Mouse (Mus musculus) stomach, embryonic 15.5 days (tissue): ENCODE measurements around the gene Ppp5c. TPM values are rescaled to one million over a fixed set of nuclear protein-coding genes. Genes with fewer than 3 reads are reported as not detected.

Experiments
- ATAC-seq: fragments of 200-750 bp; cut with Nextera tagmentation; 2 replicates; pipeline ENCODE4 v1.8.0; 2017; ENCODE audit warnings: low read depth, moderate number of reproducible peaks, moderate TSS enrichment; ENCODE audit not compliant: insufficient read depth, low FRiP score
- H3K27ac ChIP-seq: fragments of 300-500 bp; sonication (generic); 2 replicates; pipeline ENCODE4 v1.5.1; 2015; ENCODE audit warnings: mild to moderate bottlenecking, inconsistent platforms
- H3K27me3 ChIP-seq: fragments of 300-500 bp; sonication (generic); replicated peaks from 2 replicates; pipeline ENCODE4 v1.6.1; 2015; ENCODE audit warnings: inconsistent platforms
- H3K36me3 ChIP-seq: fragments of 300-500 bp; sonication (generic); 2 replicates; pipeline ENCODE4 v1.6.1; 2015; ENCODE audit warnings: inconsistent platforms
- H3K4me1 ChIP-seq: fragments of 300-500 bp; sonication (generic); 2 replicates; pipeline ENCODE4 v1.6.1; 2015; ENCODE audit warnings: inconsistent platforms
- H3K4me2 ChIP-seq: fragments of 300-500 bp; sonication (generic); 2 replicates; pipeline ENCODE4 v1.6.1; 2015; ENCODE audit warnings: mild to moderate bottlenecking, inconsistent platforms
- H3K4me3 ChIP-seq: fragments of 300-500 bp; sonication (generic); replicated peaks from 2 replicates; pipeline ENCODE4 v1.5.1; 2015; ENCODE audit warnings: inconsistent platforms
- H3K9ac ChIP-seq: fragments of 300-500 bp; sonication (generic); 2 replicates; pipeline ENCODE4 v1.6.1; 2015; ENCODE audit warnings: inconsistent platforms
- H3K9me3 ChIP-seq: fragments of 300-500 bp; sonication (generic); 2 replicates; pipeline ENCODE4 v1.6.1; 2016; ENCODE audit warnings: inconsistent platforms
- WGBS: fragments of 180-500 bp; shearing (Covaris S2); methylation state at CpG from one replicate; pipeline ENCODE4 v1.1.7; 2015; 5-methylcytosine and 5-hydroxymethylcytosine counted together
- polyA plus RNA-seq: library from polyadenylated mRNA; unstranded; fragments of >200 nt; fragmentation: Nextera tagmentation; extraction: Ambion mirVana; gene quantifications from 2 replicates; pipeline ENCODE4 v1.2.1, GENCODE M21; 2015

The Ppp5c gene
- polyA plus RNA-seq, 1 experiment from 2014 or later, result 92.9 TPM

DNA sequence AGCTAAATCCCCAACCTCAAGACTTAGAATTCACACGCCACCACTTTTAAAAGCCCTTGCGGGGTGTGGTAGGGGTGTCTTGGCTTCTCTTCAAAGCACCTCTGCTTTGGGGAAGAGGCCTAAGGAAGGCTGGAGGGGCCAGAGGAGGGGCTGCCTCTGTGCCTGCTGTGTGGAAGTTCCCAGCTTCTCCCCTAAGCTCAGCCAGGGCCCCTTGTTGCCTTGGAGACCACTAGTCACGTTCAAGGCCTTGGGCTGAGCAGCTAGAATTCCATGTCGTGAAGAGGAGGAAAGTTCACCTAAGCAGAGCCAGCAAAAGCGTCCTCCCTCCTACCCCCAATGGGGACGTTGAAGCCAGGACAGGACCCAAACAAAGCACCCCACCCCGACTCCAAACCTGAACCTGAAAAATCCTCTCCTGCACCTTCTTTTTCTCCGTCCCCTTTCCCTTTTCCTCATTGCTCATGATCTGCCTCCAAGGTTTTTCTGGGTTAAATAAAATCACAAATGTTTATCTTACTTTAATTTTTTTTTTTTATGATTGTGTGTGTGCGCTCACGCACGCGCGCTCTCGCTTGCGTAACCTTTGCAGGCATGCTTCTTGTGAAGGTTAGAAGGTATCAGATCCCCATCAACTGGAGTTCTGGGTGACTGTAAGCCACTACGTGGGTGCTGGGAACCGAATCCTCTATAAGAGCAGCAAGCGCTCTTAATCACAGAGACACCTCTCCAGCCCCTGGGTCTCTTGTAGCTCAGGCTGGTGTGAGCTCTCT lies 35.9 kb downstream of the Ppp5c start:
- no peaks in the 10 kb centered on the region for H3K27me3 ChIP-seq
- 28% methylated on average over 18 of the region's 18 CpGs for WGBS
- H3K4me3 ChIP-seq, result 0 out of 2 replicates have a peak overlapping the region, but pooled peaks have one; percentile 6
- H3K9ac ChIP-seq, result no peak overlapping the region
- H3K9me3 ChIP-seq, result no peaks in the 10 kb centered on the region
- ATAC-seq, result peak; percentile 77
- H3K27ac ChIP-seq, result peak overlapping the region; percentile 93
- H3K36me3 ChIP-seq, result no peaks in the 10 kb centered on the region; the same call in 1 of the 2 replicates
- H3K4me2 ChIP-seq, result peak overlapping the region; percentile 39
- H3K4me1 ChIP-seq, result peaks cover 47% of the 10 kb centered on the region

- H3K4me3 ChIP-seq, result no peak overlapping the region
- ATAC-seq, result no peak
Observed at GRCm38 (mm10) chr7:16990006-16990744, 37.5 kb downstream of the Ppp5c start.

DNA sequence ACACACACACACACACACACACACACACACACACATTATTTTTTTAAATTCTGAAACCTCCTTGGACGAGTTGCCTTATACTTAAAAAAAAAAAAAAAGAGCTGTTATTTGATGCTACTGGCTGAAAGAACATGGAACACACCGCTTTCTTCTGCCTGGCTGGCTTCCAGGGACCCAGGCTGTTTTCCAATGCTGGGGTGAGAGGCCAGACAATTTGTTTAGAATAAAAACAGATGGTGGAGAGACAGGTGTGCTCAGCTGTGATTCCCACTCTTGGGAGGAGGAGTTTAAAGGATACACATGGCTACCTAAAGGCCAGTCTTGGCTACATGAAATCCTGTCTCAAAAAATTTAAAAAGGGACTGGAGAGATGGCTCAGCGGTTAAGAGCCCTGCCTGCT lies 39.3 kb downstream of the Ppp5c start:
- 32% methylated on average over 3 of the region's 3 CpGs for WGBS
- H3K4me3 ChIP-seq, result no peak overlapping the region
- peak overlapping the region; percentile 54 for H3K27ac ChIP-seq
- H3K9ac ChIP-seq, result no peak overlapping the region
- no peaks in the 10 kb centered on the region for H3K36me3 ChIP-seq
- H3K9me3 ChIP-seq, result no peaks in the 10 kb centered on the region
- no peak for ATAC-seq
- H3K4me1 ChIP-seq, result peaks cover 29% of the 10 kb centered on the region
- no peak overlapping the region for H3K4me2 ChIP-seq
- no peaks in the 10 kb centered on the region for H3K27me3 ChIP-seq

More at GRCm38 (mm10) chr7:16990006-16990744, 37.5 kb downstream of the Ppp5c start:
- Histone ChIP-seq H3K4me2 (peak overlapping the region; percentile 30), H3K27me3 (no peaks in the 10 kb centered on the region), H3K4me1 (peaks cover 33% of the 10 kb centered on the region), H3K27ac (peak overlapping the region; percentile 93), H3K9ac (no peak overlapping the region), H3K9me3 (no peaks in the 10 kb centered on the region), H3K36me3 (no peaks in the 10 kb centered on the region; the same call in 1 of the 2 replicates)
- 25% methylated on average over 15 of the region's 15 CpGs for whole genome bisulfite sequencing

GRCm38 (mm10) chr7:16987541-16988149 lies 40.1 kb downstream of the Ppp5c start:
- WGBS, result 33% methylated on average over 7 of the region's 7 CpGs
- Histone ChIP-seq H3K9me3 (no peaks in the 10 kb centered on the region), H3K9ac (no peak overlapping the region), H3K36me3 (no peaks in the 10 kb centered on the region), H3K27ac (peak overlapping the region; percentile 54), H3K4me1 (peaks cover 34% of the 10 kb centered on the region), H3K4me2 (no peak overlapping the region), H3K27me3 (no peaks in the 10 kb centered on the region), H3K4me3 (no peak overlapping the region)
- ATAC-seq, result no peak

DNA sequence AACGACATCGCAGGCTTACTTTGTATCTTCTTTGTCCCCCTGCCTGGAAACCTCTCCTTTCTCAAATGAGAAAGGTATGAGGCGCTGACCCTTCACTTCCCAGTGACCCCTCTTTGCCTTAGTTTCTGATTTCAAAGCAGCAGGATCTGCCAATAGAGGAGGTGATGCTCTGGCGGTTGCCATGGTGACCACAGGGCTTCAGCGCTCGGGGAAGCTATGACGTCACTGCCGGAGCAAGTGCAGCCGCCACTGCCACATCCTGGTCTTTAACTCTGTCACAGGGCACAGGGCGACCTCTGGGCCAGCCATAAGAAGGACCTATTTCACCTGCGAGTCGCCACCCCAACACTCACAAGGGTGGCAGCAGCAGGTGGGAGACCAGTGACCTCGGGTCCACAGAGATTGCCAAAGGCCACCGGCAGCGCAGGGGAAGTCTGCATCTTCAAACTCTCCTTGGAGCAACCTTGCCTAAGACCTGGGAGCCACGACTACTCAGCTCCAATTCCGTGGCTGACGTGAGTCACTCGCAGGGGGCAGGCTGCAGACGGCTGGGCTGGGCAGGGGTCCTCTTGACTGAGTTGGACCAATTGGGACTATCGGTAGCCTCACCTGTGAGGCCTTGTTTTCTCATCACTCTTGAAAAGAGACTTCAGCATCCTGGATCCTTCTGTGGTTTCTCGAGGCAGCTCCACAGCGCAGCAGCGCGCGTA lies 44.7 kb downstream of the Ppp5c start, which contains the start of gene Gm42372:
Gene Gm42372, plus strand, starts transcription at position 228 of the 710 bp plus-strand sequence.
- no peak within 1 kb of the TSS for H3K9ac ChIP-seq
- peaks cover 16% of the 10 kb centered on the region for H3K4me1 ChIP-seq
- no peak for ATAC-seq
- no peaks in the 10 kb centered on the region for H3K27me3 ChIP-seq
- no peaks in the 10 kb centered on the region for H3K9me3 ChIP-seq
- H3K4me3 ChIP-seq, result no peak within 1 kb of the TSS
- H3K36me3 ChIP-seq, result no peaks in the 10 kb centered on the region
- 31% methylated on average over 26 of the region's 26 CpGs for WGBS
- H3K4me2 ChIP-seq, result no peak within 1 kb of the TSS
- no peak within 1 kb of the TSS for H3K27ac ChIP-seq

- no peaks in the 10 kb centered on the region for H3K27me3 ChIP-seq
- H3K4me1 ChIP-seq, result peaks cover 9% of the 10 kb centered on the region; the same call in 1 of the 2 replicates
- H3K4me2 ChIP-seq, result peak overlapping the region; percentile 51
- no peaks in the 10 kb centered on the region for H3K36me3 ChIP-seq
- no peaks in the 10 kb centered on the region for H3K9me3 ChIP-seq
- 1% methylated on average over 11 of the region's 12 CpGs for WGBS
- H3K9ac ChIP-seq, result no peak overlapping the region
- peak overlapping the region; percentile 80 for H3K27ac ChIP-seq
- peak overlapping the region; percentile 28 for H3K4me3 ChIP-seq
- ATAC-seq, result peak; percentile 47; the same call in 1 of the 2 replicates
Observed at GRCm38 (mm10) chr7:16980348-16980747, 47.4 kb downstream of the Ppp5c start.

DNA sequence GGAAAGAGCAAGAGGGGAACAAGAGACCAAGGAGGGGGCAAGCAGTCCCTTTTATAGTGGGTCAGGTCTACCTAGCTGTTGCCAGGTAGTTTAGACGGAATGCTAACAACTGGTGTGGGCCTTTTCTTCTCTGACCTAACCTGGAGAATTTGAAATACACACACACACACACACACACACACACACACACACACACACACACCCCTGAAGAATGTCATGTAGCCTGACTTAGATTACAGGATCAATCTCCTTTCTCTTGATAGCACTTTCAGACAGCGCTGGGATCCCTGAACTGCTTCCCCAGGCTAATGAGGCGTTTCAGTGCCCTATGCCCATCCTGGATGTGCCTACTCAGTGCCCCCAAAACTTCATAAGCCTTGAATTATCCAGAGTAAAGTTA lies 49.1 kb downstream of the Ppp5c start:
- H3K4me3 ChIP-seq, result no peak overlapping the region
- peaks cover 9% of the 10 kb centered on the region; the same call in 1 of the 2 replicates for H3K4me1 ChIP-seq
- no peak overlapping the region for H3K4me2 ChIP-seq
- no peaks in the 10 kb centered on the region for H3K27me3 ChIP-seq
- no peak overlapping the region for H3K27ac ChIP-seq
- H3K9me3 ChIP-seq, result no peaks in the 10 kb centered on the region
- H3K36me3 ChIP-seq, result no peaks in the 10 kb centered on the region
- 79% methylated on average over 3 of the region's 3 CpGs for WGBS
- no peak overlapping the region for H3K9ac ChIP-seq
- no peak for ATAC-seq

GRCm38 (mm10) chr7:16978173-16978572 lies 49.6 kb downstream of the Ppp5c start:
- no peaks in the 10 kb centered on the region for H3K36me3 ChIP-seq
- no peak for ATAC-seq
- no peaks in the 10 kb centered on the region for H3K27me3 ChIP-seq
- H3K9ac ChIP-seq, result no peak overlapping the region
- no peak overlapping the region for H3K27ac ChIP-seq
- 71% methylated on average over 6 of the region's 6 CpGs for WGBS
- no peaks in the 10 kb centered on the region for H3K9me3 ChIP-seq
- H3K4me1 ChIP-seq, result peaks cover 9% of the 10 kb centered on the region; the same call in 1 of the 2 replicates
- H3K4me2 ChIP-seq, result no peak overlapping the region
- no peak overlapping the region for H3K4me3 ChIP-seq

DNA sequence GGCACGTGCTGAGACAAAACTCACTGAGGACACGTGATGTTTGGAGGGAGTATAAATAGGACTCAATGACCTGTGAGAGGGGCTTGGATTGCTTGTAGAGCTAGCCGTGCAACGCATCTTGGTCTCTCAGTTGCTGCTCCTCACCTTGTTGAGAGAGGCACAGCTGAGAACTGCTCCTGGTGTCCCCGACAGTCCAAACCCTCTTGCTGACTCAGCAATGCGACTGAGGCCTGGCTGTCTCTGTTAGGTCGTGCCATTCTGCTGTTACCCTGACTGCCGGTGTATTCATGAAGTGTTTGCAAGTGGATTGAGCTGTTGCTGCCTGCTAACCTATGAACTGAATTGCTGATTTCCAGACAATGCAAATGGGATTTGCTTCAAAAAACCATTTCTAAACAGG lies 51.4 kb downstream of the Ppp5c start:
- 60% methylated on average over 8 of the region's 8 CpGs for WGBS
- H3K27ac ChIP-seq, result no peak overlapping the region

DNA sequence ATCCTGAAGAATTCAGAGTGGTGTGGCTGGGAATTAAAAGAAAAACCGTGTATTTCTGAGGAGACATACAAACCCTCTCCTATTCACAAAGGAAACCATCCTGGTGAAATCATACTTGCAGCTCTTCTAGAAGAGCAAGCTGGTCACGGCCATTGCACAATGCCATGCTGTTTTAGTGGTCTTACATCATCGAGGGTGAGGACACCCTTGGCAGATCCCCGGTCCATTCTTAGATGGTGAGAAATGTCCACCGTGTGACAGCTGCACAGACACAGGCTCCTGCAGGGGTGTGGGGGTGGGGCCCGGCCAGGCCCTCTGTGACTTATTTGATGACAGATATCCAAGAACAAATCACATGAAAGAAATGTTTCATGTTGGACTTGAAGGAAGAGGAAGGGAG lies 53.7 kb downstream of the Ppp5c start:
- no peaks in the 10 kb centered on the region for H3K4me1 ChIP-seq
- no peak for ATAC-seq
- H3K9ac ChIP-seq, result no peak overlapping the region
- no peak overlapping the region for H3K4me2 ChIP-seq
- no peaks in the 10 kb centered on the region for H3K9me3 ChIP-seq
- H3K4me3 ChIP-seq, result no peak overlapping the region
- no peak overlapping the region for H3K27ac ChIP-seq
- no peaks in the 10 kb centered on the region for H3K27me3 ChIP-seq
- no peaks in the 10 kb centered on the region for H3K36me3 ChIP-seq
- 61% methylated on average over 6 of the region's 6 CpGs for WGBS

More for the DNA sequence above, 51.4 kb downstream of the Ppp5c start:
- no peak for ATAC-seq
- no peak overlapping the region for H3K4me2 ChIP-seq
- H3K4me3 ChIP-seq, result no peak overlapping the region
- H3K36me3 ChIP-seq, result no peaks in the 10 kb centered on the region
- H3K4me1 ChIP-seq, result peaks cover 5% of the 10 kb centered on the region; the same call in 1 of the 2 replicates
- no peak overlapping the region for H3K9ac ChIP-seq
- H3K9me3 ChIP-seq, result no peaks in the 10 kb centered on the region
- no peaks in the 10 kb centered on the region for H3K27me3 ChIP-seq

- H3K27me3 ChIP-seq, result no peaks in the 10 kb centered on the region
- H3K4me1 ChIP-seq, result no peaks in the 10 kb centered on the region
- H3K9ac ChIP-seq, result no peak overlapping the region
- no peak overlapping the region for H3K27ac ChIP-seq
- no peak overlapping the region for H3K4me2 ChIP-seq
- no peaks in the 10 kb centered on the region for H3K36me3 ChIP-seq
- ATAC-seq, result no peak
- no peaks in the 10 kb centered on the region for H3K9me3 ChIP-seq
- WGBS, result 80% methylated on average over 3 of the region's 3 CpGs
- H3K4me3 ChIP-seq, result no peak overlapping the region
Observed at GRCm38 (mm10) chr7:16971160-16971559, 56.6 kb downstream of the Ppp5c start.
